Mouse (Mus musculus) cerebellum, postnatal 10 days (tissue): ENCODE results near the gene Golph3.

Experiments
- DNase-seq, 2 experiments: peaks; one replicate each; pipeline ENCODE4 v3.0.0; 2021; ENCODE audit warnings: mixed read lengths in 2 of 2

The Golph3 gene

GRCm38 (mm10) chr15:12388726-12389489 is 67.7 kb downstream of the Golph3 start:
- no peak for DNase-seq

DNA sequence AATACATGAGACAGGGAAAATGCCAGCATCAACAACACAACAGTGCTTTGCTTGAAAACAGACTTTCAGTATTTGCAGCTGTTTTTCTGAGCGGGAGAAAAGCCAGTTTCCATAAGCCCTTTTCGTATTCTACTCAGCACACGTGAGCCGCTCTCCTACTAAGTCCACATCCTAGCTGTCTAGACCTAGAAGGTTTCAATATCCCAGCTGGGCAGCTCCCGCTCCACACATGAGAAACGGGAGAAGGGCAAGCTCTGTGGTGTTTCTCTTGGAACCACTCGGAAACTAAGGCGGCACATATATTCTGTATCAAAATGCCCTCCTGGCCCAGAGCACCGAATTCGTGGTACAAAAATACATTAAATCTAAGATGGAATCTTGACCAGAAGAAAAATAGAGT is 73.5 kb downstream of the Golph3 start:
- DNase-seq: no peak

GRCm38 (mm10) chr15:12397032-12397431 is 75.8 kb downstream of the Golph3 start:
- DNase-seq: no peak
